Mouse (Mus musculus): ENCODE results near the gene Zfp42.
"Not testable (repeated sequence)": the region's sequence is repeated elsewhere in the genome, so short reads cannot be mapped to it uniquely, and the experiment has no call there.

The Zfp42 gene

GRCm38 (mm10) chr8:43306896-43307295 lies at the start of gene Zfp42:
TSS of gene Zfp42 (minus strand) at chr8:43306980.
- DNase-seq (ENCODE audit: low read depth, low spot score), result no peak

DNA sequence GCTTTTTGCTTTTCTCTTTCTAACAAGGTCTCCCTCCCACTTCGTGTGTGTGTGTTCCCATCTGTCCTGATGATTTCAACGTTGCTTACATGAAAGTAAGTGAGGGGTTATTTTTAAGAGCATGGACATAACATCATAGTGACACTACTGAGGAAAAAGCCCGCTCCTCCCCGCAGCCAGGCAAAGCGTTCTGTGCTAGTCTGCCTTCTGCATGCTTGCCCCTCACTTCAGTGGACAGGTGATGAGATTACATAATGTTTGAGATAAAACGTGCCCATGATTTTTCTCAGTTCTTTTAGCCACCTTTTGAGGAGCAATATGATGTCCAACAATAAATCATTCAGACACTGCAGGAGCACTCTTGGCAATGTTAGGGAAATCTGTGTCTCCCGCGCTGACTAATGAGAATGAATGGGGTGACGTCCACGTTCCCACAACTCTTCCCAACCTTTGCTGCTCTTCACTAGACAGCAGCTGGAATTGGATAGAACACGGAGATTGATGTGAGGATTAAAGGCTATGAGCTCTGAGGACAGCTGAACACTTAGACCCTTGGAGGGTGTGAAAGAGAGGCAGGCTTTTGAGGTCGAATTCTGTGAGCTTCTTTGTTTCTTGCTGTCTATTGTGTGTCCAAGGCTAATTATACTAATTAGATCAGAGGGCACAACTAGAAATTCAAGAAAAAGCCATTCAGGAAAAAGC lies 49.4 kb upstream of the Zfp42 start:
- no peak for DNase-seq (ENCODE audit: low read depth, low spot score)

DNA sequence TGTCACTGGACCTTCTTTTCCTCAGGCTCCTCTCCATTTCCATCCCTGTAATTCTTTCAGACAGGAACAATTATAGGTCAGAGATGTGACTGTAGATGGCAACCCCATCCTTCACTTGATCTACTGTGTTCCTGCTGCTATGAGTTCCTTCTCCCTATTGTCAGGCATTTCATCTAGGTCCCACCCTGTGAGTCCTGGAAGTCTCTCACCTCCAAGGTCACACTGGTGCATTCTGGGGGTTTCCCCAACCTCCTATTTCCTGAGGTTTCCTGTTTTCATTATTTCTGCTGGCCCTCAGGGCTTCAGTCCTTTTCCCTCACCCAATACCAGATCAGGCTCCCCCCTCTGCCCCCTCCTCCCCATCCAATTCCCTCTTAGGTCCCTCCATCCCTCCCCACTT lies 45.5 kb upstream of the Zfp42 start:
- not testable (repeated sequence) for DNase-seq (ENCODE audit: low read depth, low spot score)

DNA sequence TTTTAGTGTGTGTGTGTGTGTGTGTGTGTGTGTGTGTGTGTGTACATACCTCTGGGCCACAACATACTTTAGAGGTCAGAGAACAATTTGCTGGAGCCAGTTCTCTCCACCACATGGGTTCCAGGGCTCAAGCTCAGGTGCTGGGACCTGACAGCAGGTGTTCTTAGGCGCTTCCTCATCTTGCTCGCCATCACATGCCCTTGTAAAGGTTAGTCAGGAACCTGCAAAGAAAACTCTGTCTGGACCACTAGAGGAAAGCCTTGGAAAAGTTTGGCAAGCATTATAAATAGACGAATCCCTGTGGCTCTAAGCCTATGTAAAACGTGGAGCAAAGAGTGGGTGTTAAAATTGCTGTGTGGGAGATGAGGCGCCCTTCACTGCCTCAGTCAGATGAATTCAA lies 31.8 kb upstream of the Zfp42 start:
- no peak for DNase-seq (ENCODE audit: low read depth, low spot score)

GRCm38 (mm10) chr8:43333465-43333864 lies 26.7 kb upstream of the Zfp42 start:
- DNase-seq (ENCODE audit: low read depth, low spot score), result no peak

DNA sequence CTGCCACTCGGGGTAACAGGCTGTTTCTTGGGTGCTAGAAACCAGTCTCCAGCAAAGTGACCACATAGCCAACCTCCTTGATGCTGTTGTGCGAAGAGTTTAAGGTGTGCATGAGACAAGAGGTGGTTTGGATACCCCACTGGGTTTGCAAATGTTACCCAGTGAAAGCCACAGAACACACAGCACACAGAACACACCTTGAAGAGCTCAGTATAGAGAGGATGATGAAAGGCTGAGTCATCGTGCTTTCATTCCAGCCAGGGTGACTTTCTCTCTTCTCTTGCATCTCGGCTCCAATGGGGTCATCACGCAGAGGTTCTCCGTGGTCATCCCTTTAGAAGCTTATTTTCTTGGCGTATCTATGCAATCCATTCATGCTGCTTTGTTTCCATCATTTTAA lies 24.9 kb upstream of the Zfp42 start:
- no peak for DNase-seq (ENCODE audit: low read depth, low spot score)

DNA sequence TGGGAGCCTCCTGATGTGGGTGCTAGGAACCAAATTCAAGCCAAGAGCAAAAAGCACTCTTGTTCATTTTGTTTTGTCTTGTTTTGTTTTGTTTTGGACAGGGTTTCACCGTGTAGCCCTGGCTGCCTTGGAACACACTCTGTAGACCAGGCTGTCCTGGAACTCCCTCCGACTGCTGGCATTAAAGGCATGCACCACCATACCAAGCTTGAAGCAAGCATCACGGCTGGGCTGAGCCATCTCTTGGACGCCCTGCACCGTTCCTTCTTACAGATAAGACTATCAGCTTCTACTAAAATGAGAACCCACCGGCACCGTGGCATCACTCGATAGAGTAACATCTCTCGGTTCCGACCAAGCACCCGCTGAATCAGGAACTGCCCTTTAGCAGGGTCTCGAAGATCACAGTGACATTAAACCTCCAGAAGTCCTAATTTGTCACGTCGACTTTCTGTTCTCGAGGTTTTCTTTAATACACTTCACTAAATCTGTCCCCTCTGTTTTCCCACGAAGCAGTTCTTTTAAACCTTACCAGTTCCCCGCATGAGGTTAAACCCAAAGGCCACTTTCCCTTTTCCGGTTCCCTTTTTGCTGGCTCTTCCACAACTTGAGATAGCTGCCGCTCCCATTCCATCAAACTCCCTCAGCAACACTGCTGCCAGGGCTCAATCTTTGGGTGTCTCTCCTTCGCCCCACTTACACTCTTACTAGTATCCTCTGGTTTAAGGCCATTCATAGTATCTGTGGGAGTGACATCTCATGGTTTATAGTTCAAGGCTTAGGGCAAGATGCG lies 23.3 kb upstream of the Zfp42 start:
- no peak for DNase-seq (ENCODE audit: low read depth, low spot score)

GRCm38 (mm10) chr8:43328666-43329065 lies 21.9 kb upstream of the Zfp42 start:
- DNase-seq (ENCODE audit: low read depth, low spot score), result no peak

- no peak for DNase-seq (ENCODE audit: low read depth, low spot score)
Measured at GRCm38 (mm10) chr8:43320771-43321170, 14.0 kb upstream of the Zfp42 start.

- DNase-seq (ENCODE audit: low read depth, low spot score), result no peak
Measured at GRCm38 (mm10) chr8:43308213-43308612, 1.4 kb upstream of the Zfp42 start.

DNA sequence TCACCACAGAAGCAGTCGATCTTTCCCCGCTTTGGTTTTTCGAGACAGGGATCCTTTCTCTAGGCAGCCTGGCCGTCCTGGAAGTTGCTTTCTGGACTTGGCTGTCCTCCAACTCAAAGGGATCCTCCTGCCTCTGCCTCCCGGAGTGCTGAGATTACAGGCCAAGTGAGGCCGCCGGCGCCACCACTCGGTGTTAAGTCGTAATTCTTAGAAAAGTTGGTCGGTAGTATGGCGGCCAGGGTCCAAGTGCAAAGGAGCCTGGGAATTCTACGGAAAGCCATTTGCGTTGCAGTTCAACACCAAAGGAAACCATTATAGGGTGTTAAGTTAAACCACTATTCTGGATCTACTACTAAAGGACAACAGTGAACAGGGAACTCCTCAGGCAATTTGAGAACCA lies 1.1 kb downstream of the Zfp42 start:
- DNase-seq (ENCODE audit: low read depth, low spot score), result no peak

DNA sequence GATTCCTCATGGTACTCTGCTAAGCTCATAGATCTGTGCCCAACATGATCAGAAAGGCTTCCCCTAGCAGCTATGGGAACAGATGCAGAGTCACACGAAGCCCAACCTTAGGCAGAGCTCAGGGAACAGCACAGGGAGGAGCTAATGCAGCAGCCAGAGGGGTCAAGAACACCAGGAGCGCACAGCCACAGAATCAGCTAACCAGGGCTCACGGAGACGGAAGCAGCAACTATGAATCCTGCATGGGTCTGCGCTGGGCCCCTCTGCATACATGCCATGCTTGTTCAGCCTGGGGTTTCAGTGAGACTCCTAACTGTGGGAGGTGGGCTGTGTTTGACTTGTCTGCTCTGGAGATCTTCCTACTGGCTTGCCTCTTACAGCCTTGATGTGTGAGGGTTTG lies 7.0 kb downstream of the Zfp42 start:
- DNase-seq (ENCODE audit: low read depth, low spot score), result no peak

GRCm38 (mm10) chr8:43295826-43296225 lies 11.0 kb downstream of the Zfp42 start:
- DNase-seq (ENCODE audit: low read depth, low spot score), result no peak

- DNase-seq (ENCODE audit: low read depth, low spot score), result no peak
Measured at GRCm38 (mm10) chr8:43294191-43294590, 12.6 kb downstream of the Zfp42 start.

DNA sequence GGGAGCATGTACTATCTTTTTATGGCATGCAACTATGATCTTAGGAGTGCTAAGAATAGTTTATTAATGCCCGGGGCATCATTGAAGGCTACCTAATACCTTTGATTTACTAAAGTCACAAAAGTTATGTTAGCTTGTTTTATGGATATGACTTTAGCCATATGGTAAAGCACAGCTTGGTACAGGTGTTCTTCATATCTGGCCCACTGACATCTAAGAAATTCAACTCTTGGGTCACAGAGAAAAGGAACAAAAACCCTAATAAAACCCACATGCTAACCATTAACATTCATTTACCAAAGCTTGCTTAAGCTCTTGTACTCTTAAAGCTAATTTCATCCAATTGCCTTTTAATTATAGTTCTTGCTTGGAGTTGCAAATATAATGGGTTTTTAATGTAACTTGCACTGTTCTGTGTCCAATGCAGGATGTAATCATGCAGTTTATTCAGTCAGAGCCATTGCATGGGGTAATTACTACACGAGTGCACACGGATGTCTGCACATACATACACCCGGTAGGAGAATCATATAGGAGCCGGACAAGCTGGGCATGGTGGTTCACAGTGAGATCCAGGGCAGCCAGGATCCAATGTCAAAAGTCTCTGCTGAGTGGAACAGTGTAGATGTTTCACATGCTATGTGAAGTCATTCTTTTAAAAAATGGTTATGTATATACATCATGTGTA lies 16.2 kb downstream of the Zfp42 start:
- no peak for DNase-seq (ENCODE audit: low read depth, low spot score)

- DNase-seq (ENCODE audit: low read depth, low spot score), result no peak
Measured at GRCm38 (mm10) chr8:43289781-43290180, 17.0 kb downstream of the Zfp42 start.

- no peak for DNase-seq (ENCODE audit: low read depth, low spot score)
Measured at GRCm38 (mm10) chr8:43288840-43289239, 17.9 kb downstream of the Zfp42 start.

- DNase-seq (ENCODE audit: low read depth, low spot score), result no peak
Measured at GRCm38 (mm10) chr8:43287456-43287855, 19.3 kb downstream of the Zfp42 start.

- no peak for DNase-seq (ENCODE audit: low read depth, low spot score)
Measured at GRCm38 (mm10) chr8:43283231-43283630, 23.5 kb downstream of the Zfp42 start.

DNA sequence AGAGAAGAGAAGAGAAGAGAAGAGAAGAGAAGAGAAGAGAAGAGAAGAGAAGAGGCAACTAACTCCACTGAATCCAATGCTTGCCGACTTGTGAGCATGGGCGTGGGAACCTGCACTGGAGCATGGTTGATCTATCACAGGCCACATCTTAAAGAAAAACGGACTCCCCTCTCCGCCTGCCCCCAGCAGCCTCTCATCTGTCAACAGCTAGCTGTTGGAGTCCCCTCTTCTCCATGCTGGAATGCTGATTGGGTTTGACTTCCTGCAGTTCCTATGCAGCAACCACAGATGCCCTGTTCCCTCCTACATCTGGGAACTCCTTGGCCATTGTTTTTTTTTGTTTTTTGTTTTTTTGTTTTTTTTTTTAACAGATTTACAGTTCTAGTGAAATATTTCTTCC lies 28.4 kb downstream of the Zfp42 start:
- no peak for DNase-seq (ENCODE audit: low read depth, low spot score)

GRCm38 (mm10) chr8:43260961-43261360 lies 45.8 kb downstream of the Zfp42 start:
- DNase-seq (ENCODE audit: low read depth, low spot score), result no peak

GRCm38 (mm10) chr8:43257886-43258285 lies 48.9 kb downstream of the Zfp42 start:
- DNase-seq (ENCODE audit: low read depth, low spot score), result no peak

GRCm38 (mm10) chr8:43255695-43256094 lies 51.1 kb downstream of the Zfp42 start:
- no peak for DNase-seq (ENCODE audit: low read depth, low spot score)

Data from c-Kit-negative CD71-positive TER-119-positive erythroid progenitor cells, embryonic 14.5 days (primary cell).